In the genomic region with DNA sequence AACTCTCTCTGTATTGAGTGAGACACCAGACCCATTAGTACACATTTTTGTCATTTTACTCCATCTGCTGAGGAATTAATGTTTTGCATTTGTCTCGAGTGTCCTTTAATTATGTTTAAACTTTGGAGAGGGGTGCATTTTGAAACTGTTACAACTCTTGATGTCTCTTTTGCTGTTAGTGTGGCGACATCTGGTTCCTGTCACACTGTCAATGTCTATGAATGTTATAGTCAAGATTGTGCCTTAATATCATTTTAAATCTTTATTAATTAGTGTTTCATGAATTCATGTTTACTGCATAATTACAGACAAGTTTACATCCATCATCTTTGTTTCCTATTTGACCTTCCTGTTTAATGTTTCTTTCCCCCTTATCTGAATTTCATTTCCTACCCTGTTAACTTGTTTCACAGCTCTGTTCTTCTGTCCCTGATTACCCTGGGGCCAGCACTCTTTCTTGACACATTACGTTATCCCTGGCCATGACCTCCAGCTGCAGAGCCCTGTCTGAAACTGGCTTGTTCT, we compare ENCODE assay signal across 12 mouse cellular contexts.
"Had no signal": no experiment of that assay in that cellular context is flagged by ENCODE, and none has a peak within 500 bp of the region (broad histone marks: within the 10 kb centered on the region; RNA-seq: fewer than 3 reads in every experiment).

No protein-coding gene starts in this region.

- H3K4me1 ChIP-seq: kidney, embryonic 15.5 days had no signal

- H3K27me3 ChIP-seq: kidney, embryonic 15.5 days had no signal

- H3K4me2 ChIP-seq: kidney, embryonic 15.5 days; midbrain, embryonic 11.5 days had no signal

- DNase-seq: kidney, adult 8-10 months; layer of hippocampus, postnatal 36 days; lung, adult 2 months; lung, postnatal 14 days; lung, postnatal 4 days; midbrain, embryonic 14.5 days; thymus, adult 18-20 months; thymus, postnatal 36 days had no signal

- H3K27ac ChIP-seq: kidney, embryonic 15.5 days; left cerebral cortex, adult 2 months; liver, embryonic 14.5 days had no signal

- H3K9me3 ChIP-seq: kidney, embryonic 15.5 days had no signal

- H3K4me3 ChIP-seq: kidney, embryonic 15.5 days; left cerebral cortex, adult 2 months had no signal

- H3K9ac ChIP-seq: kidney, embryonic 15.5 days; liver, embryonic 14.5 days had no signal
